Mouse (Mus musculus): ENCODE data around the gene Psmd14.

Psmd14 gene

DNA sequence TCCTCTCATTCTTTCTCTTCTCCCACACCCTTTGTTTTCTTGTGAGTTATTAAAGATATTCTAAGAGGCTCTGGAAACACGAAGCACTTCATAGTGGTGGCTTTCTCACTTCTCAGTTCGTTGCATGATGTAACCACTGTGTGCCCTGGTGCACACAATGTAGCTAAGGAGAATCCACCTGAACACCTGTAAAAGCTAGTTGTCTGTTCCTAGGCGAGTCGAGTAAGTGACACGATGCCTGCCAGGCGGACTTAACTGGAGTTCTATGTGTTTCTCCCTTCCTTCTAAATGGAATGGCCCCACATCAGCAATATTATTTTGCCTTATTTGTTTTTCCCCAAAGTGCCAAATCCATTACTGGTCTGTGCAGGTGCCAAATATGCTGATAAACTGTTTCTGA is 101.6 kb downstream of the Psmd14 start:
- no peak for DNase-seq (ENCODE audit: low read depth)

DNA sequence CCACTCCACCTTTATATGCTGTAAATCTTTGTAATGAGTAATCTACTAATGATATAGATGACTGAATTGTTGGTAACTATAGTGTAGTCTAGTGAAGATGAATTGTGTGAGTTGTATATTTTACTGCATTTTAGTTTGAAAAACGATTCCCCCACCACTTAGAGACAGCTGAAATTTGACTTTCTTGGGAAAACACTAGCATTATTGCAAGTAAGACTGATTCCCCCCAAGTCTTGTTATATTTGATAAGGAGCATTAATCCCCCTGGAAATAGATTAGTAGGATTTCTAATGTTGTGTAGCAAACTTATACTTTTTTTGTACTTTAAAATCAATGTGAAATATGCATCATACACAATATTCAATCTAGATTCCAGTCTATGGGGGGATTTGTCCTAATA is 102.0 kb downstream of the Psmd14 start:
- peak; percentile 30 for DNase-seq (ENCODE audit: low read depth)

DNA sequence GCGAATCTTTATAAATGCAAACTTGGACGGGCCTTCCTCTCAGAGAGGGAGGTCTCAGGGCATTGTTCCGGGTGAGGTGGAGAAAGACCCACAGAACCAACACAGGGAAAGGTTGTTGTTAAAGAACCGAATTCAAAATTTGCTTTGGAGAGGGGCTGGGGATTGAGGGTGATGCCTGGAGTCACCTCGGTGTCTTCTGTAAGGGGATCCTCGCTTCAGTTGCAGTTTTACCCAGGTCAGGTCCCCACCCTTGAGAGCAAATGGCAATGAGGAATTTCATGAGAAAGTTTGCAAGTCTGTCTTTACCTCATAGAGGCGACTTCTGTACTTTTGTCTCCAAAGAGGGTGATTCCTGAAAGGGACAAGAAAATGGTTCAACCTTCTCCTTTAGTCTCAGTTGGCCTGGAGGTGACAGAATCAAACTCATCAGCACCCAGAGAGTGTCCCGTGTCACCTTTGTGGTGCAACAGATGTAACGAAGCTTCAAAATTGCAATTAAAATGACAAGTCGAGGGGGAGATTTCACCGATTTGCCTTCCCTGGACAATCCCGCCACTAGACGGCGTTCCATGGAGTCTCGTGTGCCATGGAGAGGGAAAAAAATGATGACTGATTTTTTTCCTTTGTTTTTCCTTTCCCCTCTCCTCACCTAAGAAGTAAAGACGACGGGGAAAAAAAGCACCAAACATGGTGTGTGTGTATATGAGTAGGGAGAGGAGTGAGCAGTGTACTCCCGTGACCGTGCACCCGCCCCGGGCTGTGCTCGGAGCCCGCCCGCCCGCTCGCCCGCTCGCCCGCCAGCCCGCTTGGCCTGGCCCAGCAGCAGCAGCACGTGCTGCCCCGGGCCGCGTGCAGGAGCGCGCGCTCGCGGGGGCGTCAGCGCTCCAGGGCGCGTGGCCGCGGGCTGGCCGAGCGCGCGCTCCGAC is 103.3 kb downstream of the Psmd14 start:
- peak; percentile 37 for DNase-seq (ENCODE audit: low read depth)

DNA sequence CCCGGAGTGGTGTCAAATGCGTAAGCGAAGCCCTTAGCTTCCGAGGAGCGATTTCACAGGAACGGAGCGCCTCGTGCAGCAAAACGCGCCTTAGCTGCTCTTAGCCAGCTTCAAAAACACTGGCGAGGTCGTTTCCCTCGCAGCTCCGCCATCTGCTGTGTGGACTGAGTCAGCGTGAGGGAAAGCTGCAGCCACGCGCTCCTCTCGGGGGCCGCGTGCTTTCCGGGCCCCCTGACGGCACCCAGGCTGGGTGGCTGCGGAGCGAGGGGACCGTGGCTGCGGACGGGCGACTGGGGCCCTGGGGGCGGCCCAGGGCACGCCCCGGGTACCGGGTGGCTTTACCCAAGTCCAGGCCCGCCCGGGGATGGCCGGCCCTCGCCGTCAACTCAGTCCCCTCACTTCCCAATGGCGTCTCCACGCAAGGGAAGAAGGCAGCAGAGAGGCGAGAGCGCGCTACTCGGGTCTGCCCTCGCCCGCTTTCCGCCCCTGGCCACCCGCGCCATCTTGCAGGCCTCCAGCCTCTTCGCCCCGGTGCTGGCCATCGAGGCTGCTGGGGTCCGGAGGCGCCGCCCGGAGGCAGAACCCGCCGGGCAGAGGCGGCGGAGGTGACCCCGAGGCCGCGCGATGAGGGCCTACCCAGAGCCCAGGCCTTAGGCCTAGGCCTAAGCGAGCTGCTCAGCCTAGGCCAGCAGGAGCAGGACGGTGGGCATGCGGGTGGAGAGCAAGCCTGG is 104.3 kb downstream of the Psmd14 start:
- no peak for DNase-seq (ENCODE audit: low read depth)

DNA sequence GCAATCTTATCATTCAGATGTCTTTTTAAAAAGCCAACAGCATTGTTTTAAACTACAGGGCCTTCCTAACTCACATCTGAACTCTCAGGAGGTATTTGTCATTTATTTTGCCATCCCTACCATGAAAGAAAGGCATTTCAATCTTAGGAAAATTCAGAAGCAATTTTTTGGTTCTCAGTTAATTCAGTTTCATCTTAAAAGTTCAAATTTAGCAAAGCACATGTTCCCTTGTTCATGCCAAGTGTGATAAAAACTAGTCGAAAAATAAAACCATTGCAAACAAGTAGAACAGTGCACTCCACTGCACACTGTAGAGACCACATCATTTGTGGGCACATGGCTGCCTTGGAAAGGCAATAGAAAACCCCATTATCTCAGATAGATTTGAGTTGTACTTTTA is 106.7 kb downstream of the Psmd14 start:
- no peak for DNase-seq (ENCODE audit: low read depth)

DNA sequence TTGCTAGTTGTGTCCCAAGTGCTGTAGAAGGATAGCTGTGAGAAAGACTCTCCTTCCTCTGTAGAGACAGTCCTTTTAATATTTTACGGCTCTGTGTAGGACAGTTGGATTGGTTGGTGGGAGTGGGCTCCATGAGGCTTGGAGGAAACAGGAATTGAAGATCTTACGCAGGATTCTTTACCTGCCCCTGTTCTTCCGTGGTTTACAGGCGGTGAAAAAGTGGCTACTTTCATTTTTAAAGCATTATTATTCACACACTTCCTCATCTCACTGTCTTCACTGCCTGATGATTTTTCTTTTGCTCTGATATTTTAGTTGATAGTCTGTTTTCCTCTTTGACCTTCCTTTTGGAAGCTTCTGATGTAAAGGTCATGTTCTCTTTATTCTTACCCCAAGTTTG is 108.7 kb downstream of the Psmd14 start:
- DNase-seq (ENCODE audit: low read depth), result no peak

DNA sequence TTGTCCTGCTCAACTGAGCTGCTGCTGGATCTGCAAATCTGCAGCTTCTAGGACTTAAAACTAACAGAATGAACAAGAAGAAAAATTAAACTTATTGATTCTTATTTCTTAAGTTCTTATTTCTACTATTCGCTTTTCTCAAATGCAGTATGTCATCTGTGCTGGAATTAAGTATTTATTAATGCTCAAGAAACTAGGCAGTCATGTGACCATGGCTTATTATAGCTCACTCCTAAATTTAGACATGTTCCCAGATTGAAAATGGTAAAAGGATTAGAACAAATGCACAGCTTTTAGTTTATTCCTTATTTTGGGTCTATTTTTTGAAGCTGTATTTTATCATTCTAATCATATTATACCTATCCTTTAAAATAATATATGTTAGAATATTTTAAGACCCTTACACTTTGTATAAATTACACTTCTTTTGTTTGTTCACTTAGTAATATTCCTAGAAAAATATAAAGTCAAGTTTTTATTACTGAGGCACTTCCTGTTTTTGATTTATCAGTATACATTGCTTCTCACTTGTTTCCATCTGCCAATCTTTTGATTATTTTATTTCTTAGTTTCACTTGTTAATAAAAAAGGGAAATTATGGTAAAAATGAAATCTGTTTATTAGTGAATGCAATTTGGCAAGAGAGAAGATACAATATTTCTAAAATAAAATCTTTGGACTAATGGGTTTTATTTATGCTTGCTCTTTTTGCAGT is 112.1 kb downstream of the Psmd14 start:
- no peak for DNase-seq (ENCODE audit: low read depth)

DNA sequence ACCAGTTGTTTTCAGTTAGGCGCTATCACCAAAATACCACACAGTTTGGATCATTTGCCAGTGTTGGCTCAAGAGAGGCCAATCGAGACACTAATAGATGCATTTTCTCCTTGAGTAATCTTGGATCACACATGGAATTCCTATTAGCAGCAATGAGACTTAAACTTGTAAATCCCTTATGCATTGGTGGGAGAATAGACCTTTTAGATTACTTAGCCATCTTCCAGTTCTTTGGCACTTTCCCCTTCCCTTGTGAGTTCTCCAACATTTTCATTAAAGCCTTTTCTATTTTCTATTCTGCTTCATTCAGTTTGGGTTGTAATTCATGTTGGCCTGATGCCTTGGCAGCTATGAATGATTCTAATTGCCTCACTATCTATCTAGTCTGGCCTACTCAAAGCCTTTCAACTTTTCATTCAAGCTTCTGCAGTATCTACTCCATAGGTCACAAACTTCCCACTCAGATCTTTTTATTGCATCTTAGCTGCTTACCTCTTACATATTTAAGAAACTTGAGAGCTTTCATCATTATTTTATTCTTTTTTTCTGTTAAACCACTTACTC is 125.8 kb downstream of the Psmd14 start:
- no peak for DNase-seq (ENCODE audit: low read depth)

All from induced T-regulatory cell, adult 2 months (primary cell).